Comparison of ENCODE assay signal across 8 mouse cellular contexts in the genomic region with DNA sequence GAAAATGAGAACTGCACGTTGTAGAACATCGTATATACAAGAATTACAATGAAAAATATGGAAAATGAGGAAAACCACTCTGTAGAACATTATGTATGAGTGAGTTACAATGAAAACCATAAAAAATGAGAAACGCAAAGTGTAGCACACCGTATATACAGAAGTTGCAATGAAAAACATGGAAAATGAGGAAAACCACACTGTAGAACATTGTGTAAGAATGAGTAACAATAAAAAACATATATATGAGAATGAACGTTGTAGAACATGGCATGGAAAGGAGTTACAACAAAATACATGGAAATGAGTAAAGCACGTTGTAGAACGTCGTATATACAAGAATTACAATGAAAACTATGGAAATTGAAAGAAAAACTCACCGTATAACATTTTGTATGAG.
DNase-seq lines count a peak whose midpoint lies in the region; ATAC-seq lines count a peak whose summit lies in the region.
"Not testable (repeated sequence)": the region's sequence is repeated elsewhere in the genome, so short reads cannot be mapped to it uniquely, and the experiment has no call there.

No protein-coding gene starts in this region.

- not testable (repeated sequence) for H3K4me1 ChIP-seq in hindbrain, embryonic 11.5 days (replicated peaks; ENCODE audit: control insufficient read depth, insufficient read depth, low read length)

- DNase-seq in CD4-positive helper T cell, adult 2 months (ENCODE audit: low read depth, low spot score) = peak; percentile 50
- peak; percentile 69 for DNase-seq in NIH3T3 (ENCODE audit: low read depth)
- DNase-seq in c-Kit-positive CD71-negative TER-119-negative erythroid progenitor cells, embryonic 14.5 days (ENCODE audit: low read depth) = peak; percentile 94
- DNase-seq in fat pad, adult 2 months (ENCODE audit: extremely low read depth, low read depth, low spot score) = peak; percentile 82
- DNase-seq in hindbrain, embryonic 11.5 days (ENCODE audit: low spot score) = peak; percentile 41
- DNase-seq in liver = peak; percentile 2
- DNase-seq in naive thymus-derived CD4-positive, alpha-beta T cell, adult 2 months (ENCODE audit: low read depth) = peak; percentile 96
- DNase-seq in thymus, postnatal 0 days (ENCODE audit: low spot score) = peak; percentile 6

- H3K27ac ChIP-seq in hindbrain, embryonic 11.5 days (ENCODE audit: low read depth, low read length) = not testable (repeated sequence)

- 90% methylated on average over 7 of the region's 9 CpGs for WGBS in hindbrain, embryonic 11.5 days

- H3K4me2 ChIP-seq in hindbrain, embryonic 11.5 days (replicated peaks; ENCODE audit: low read depth, low read length) = not testable (repeated sequence)

- not testable (repeated sequence) for H3K36me3 ChIP-seq in hindbrain, embryonic 11.5 days (ENCODE audit: control insufficient read depth, insufficient read depth, low read length)

- not testable (repeated sequence) for H3K9ac ChIP-seq in hindbrain, embryonic 11.5 days (ENCODE audit: low read depth, low read length)

- not testable (repeated sequence) for ATAC-seq in hindbrain, embryonic 11.5 days (ENCODE audit: low FRiP score)

- not testable (repeated sequence) for H3K27me3 ChIP-seq in hindbrain, embryonic 11.5 days (ENCODE audit: control insufficient read depth, insufficient read depth, low read length)

- not testable (repeated sequence) for H3K9me3 ChIP-seq in hindbrain, embryonic 11.5 days (ENCODE audit: control insufficient read depth, low read length)

- H3K4me3 ChIP-seq in hindbrain, embryonic 11.5 days (ENCODE audit: low read depth, low read length) = not testable (repeated sequence)

Comparison
In these comparisons a context has a peak if more than half of its experiments do, and no peak if none do; other contexts are left out.
1. DNase-seq: peak in every context shown above with its lines; median percentile 96 in naive thymus-derived CD4-positive, alpha-beta T cell, adult 2 months; 94 in c-Kit-positive CD71-negative TER-119-negative erythroid progenitor cells, embryonic 14.5 days; 82 in fat pad, adult 2 months; 69 in NIH3T3; 50 in CD4-positive helper T cell, adult 2 months; 41 in hindbrain, embryonic 11.5 days; 6 in thymus, postnatal 0 days; 2 in liver.